Mouse (Mus musculus) T-helper 2 cell (primary cell): ENCODE data around the gene Sertad2.

Experiments used
- in situ Hi-C: fragments of 300-600 bp; cut with MboI, MseI; formaldehyde crosslinking; loops from one replicate; pipeline ENCODE4 v1.15.1; 2025; ENCODE audit warnings: high pct_unique_total_duplicates

Sertad2 gene

GRCm38 (mm10) chr11:20542739-20543452, at the start of gene Sertad2:
Sertad2 (plus strand) TSS chr11:20543253.
- in situ Hi-C loops: no loop called here

DNA sequence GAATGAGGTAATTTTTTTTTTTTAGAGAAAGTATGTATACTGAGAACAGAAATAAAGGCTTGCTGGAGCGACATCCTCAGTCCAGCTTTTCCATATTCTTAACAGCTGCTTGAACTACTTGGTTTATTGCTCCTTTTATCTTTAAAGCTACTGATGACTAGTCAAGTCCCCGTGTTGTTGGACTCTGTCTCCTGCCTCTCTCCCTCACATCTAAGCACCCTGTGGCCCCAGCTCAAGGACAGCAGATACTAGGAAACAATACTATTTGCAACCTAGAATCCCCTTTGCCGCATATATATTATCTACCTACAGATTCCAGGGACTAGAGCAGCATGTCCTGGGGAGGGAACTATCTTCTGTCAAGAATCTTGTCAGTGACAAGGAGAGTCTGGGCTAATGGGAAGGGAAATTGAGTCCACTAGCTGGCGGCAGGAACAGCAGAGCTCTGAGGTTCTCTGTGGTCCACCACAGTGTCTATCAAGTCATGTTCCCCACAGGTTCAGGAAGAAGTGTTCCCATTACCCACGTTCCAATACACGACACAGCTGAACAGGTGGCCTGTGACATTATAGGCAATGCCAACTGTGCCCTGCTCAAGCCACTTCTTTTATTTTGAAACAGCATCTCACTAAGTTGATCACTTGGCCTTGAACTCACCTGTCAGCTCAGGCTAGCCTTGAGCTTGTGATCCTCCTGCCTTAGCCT, 49.0 kb upstream of the Sertad2 start:
- in situ Hi-C loops: no loop called here

GRCm38 (mm10) chr11:20500516-20500915, 42.5 kb upstream of the Sertad2 start:
- in situ Hi-C loops: no loop called here

- in situ Hi-C loops: no loop called here
Measured at GRCm38 (mm10) chr11:20501160-20501955, 41.7 kb upstream of the Sertad2 start.

GRCm38 (mm10) chr11:20513574-20513973, 29.5 kb upstream of the Sertad2 start:
- in situ Hi-C loops: no loop called here

GRCm38 (mm10) chr11:20514757-20515156, 28.3 kb upstream of the Sertad2 start:
- in situ Hi-C loops: no loop called here

DNA sequence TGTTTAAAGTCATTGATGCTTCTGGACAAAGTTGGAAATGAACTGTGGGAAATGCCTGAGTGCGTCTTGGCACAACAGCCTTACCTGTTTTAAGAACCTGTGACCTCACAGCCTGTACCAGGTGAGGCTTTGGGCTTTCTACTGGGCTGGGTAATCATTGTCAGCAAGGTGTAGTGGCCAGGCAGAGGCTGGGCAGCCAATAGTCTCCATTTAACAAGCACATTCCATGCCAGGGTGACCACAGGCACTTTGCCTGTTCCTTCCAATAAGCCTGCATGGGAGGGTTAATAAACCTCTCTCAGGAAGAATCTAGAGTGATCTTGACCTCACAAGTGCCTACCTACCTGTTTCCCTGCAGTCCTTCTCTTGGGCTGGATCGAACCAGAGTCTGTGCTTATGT, 21.7 kb upstream of the Sertad2 start:
- in situ Hi-C loops: loop anchor here (5.0 kb wide), 1 partner anchor 46 kb away; no protein-coding TSS in a partner anchor

- in situ Hi-C loops: loop anchor here (5.0 kb wide), 1 partner anchor 45 kb away; no protein-coding TSS in a partner anchor
Measured at GRCm38 (mm10) chr11:20522750-20523149, 20.3 kb upstream of the Sertad2 start.

DNA sequence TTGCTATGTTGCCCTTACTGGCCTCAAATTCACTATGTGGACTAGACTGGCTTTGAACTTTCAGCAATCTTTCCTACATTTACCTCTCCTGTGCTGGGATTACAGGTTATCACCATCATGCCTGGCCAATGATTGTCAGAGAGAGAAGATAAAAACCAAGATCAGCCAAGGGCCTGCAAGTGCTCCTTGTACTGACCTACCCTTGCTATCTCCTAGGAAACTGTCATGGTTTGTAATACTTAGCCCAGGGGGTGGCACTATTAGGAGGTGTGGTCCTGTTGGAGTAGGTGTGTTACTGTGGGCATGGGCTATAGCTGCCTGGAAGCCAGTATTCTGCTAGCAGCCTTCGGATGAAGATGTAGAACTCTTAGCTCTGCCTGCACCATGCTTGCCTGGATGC, 18.6 kb upstream of the Sertad2 start:
- in situ Hi-C loops: loop anchor here (5.0 kb wide), 1 partner anchor 43 kb away; no protein-coding TSS in a partner anchor

DNA sequence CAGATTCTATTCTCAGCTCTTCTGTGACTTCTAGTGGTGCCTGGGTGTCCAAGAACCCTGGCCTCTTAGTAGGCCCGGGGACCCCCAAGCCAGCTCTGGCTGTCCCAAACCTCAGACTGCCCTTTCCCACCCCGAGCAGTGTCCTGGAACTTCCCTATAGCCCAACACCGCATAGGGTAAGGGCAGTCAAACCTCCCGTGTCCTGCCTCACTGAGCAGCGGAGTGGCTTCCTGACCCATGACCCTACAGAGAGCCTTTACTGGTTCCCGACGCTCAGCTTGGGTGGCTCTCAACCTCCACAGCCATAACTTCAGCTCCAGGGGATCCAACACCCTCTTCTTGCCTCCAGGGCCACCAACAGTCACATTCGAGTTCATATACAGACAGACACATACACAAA, 17.1 kb upstream of the Sertad2 start:
- in situ Hi-C loops: loop anchor here (5.0 kb wide), 1 partner anchor 59 kb away; no protein-coding TSS in a partner anchor

GRCm38 (mm10) chr11:20527901-20528300, 15.2 kb upstream of the Sertad2 start:
- in situ Hi-C loops: loop anchor here (5.0 kb wide), 1 partner anchor 61 kb away; no protein-coding TSS in a partner anchor

DNA sequence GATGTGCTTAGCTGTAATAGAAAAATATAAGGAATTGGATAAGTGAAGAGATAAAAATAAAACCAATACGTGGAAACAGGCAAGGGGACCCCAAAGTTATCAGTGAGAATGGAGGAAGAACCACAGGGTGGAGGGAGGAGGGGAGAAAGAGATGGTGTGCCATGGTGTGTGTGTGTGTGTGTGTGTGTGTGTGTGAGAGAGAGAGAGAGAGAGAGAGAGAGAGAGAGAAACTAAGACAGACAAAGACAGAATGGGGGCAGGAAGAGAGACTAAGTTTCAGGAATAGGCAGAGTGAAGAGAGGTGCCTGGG, 11.4 kb upstream of the Sertad2 start:
- in situ Hi-C loops: no loop called here

DNA sequence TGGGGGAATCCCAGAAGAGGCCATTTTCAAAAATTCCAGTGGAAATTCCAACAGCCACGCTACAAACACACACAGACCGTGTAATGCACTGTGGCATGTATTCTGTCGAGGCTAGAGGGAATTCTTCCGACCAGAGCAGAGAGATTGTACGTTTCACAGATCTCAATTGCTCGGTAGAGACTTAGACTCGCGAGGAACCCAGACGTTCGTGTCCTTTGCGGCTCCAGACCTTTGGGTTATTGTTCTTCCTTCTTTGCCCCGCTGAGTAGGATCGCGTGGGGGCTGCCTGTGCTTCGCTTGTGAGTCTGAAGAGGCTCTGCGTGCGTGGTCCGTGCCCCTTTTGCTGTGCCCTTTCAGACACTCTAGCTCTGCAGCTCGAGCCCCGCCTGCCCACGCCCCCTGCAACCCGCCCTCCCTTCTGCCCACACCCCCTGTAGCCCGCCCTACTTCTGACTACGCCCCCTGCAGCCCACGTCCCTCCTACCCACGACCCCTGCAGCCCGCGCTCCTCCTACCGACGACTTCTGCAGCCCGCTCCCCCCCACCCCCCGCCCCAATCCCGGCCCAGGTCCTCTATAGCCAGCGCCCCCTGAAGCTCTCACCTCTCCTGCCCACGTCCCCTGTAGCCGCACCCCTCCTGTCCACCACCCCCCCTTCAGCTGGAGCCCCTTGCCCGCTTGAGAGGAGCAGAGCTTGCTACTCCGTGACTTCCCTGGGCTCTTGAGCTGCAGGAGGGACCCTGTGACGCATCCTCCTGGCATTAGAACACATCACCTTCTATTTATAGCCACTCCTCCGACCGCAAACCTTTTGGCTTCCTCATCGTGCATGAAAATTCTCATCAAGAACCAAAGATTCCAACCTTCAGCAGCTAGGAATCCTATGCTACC, 10.8 kb upstream of the Sertad2 start:
- in situ Hi-C loops: no loop called here

GRCm38 (mm10) chr11:20533231-20533630, 9.8 kb upstream of the Sertad2 start:
- in situ Hi-C loops: no loop called here

- in situ Hi-C loops: no loop called here
Measured at GRCm38 (mm10) chr11:20537221-20537620, 5.8 kb upstream of the Sertad2 start.

DNA sequence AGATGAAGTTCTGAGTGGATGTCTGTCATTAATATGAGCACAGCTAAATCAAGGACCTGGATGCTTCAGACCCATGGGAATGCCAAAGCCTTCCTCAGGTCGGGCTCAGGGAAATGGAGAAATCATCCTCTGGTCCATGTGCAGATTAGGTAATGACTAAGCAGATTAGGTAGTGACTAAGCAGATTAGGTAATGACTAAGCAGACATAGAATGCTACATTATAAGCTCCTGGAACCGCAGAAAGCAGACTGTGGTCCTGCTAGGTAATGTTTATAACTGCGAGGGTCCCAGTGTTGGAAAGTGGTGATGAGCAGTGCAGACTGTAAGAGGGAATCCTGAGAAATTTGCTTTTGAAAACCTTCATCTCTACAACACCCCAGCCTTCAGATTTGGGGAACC, 4.6 kb upstream of the Sertad2 start:
- in situ Hi-C loops: no loop called here

GRCm38 (mm10) chr11:20541280-20541679, 1.8 kb upstream of the Sertad2 start:
- in situ Hi-C loops: no loop called here

GRCm38 (mm10) chr11:20541995-20542637, 937 bp upstream of the Sertad2 start:
- in situ Hi-C loops: no loop called here

- in situ Hi-C loops: no loop called here
Measured at GRCm38 (mm10) chr11:20543453-20544120, 534 bp downstream of the Sertad2 start.

DNA sequence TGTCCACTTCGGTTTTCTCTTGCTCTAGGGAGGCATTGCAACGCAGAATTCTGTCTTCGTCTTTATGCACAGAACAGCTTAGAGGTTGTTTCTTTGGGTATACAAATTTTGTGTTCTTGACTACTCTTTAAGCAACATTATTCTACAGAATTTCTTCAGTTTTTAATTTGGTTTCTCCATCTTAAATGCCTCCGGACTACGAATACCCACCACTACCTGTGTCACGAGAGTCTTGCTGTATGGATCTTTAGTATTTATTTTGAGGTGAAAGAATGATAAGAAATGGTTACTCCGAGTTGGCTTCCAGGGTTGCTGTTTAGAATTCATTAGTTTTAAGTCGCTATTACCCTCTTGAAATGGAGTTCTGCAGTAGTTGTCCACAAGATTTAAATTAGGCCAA, 1.3 kb downstream of the Sertad2 start:
- in situ Hi-C loops: no loop called here
